Mouse (Mus musculus) kidney, adult 2 months (tissue): Measurements from ENCODE around the gene Rnh1.

Experiments
- CTCF ChIP-seq: fragments of 200-500 bp; conservative IDR thresholded peaks from 2 replicates; pipeline ENCODE4 v1.5.1; 2011; ENCODE audit warnings: low read depth, mild to moderate bottlenecking, control low read depth, low read length, moderate library complexity, mixed read lengths; ENCODE audit not compliant: insufficient read depth, insufficient read length
- POLR2A ChIP-seq: fragments of 200-500 bp; IDR thresholded peaks from one replicate; pipeline ENCODE4 v1.6.1; 2011; ENCODE audit warnings: low read depth, low read length, control low read depth

DNA sequence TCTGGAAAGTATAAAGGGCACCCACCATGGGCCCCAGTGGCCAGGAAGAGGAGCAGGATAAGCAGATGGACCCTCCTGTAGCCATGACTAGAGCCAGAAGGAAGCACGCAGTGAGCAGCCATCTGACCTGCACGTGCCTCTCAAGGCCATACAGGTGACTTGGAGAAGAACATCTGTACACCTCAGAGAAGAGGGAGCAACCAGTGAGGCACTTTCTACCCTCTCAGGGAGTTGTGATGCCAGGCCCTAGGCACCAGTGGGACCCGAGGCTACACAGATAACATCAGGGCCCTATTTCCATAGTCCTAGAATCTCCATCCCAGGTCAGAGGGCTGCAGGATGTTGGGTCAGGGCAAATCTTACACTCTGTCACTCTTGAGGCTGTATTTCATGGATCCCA, 17.6 kb upstream of the Rnh1 start:
- TF ChIP-seq CTCF (no peak), POLR2A (no peak)
